Mouse (Mus musculus): Measurements from ENCODE around the gene Gm572. TPM values are rescaled to one million over a fixed set of nuclear protein-coding genes. Genes with fewer than 3 reads are reported as not detected.
A peak's percentile ranks its signal among the peaks of the same experiment; 100 is the strongest.

Gene Gm572
- polyA plus RNA-seq, 1 experiment from 2014 or later, result not detected

DNA sequence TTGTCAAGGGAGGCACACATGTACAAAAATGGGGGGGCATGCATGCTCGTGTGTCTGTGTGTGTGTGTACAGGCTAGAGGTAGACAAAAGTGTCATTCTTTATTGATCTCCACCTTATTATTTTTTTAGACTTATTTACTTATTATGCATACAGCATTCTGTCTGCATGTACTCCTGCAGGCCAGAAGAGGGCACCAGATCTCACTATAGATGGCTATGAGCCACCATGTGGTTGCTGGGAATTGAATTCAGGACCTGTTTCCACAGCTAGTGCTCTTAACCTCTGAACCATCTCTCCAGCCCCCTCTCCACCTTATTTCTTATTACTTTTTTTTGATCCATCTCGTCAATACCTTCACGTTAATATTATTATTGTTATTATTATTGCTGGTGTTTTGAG lies 6.2 kb downstream of the Gm572 start:
- Histone ChIP-seq H3K4me1 (ENCODE audit: control insufficient read depth, insufficient read depth, low read length) (no peaks in the 10 kb centered on the region), H3K27me3 (ENCODE audit: control insufficient read depth, insufficient read depth, low read length) (no peaks in the 10 kb centered on the region), H3K36me3 (ENCODE audit: control insufficient read depth, insufficient read depth, low read length) (no peaks in the 10 kb centered on the region), H3K9ac (replicated peaks; ENCODE audit: low read length) (no peak overlapping the region), H3K4me2 (ENCODE audit: low read length) (no peak overlapping the region), H3K27ac (replicated peaks; ENCODE audit: low read depth, low read length) (no peak overlapping the region), H3K9me3 (ENCODE audit: control insufficient read depth, low read length) (no peaks in the 10 kb centered on the region), H3K4me3 (replicated peaks; ENCODE audit: low read depth, low read length) (no peak overlapping the region)
- WGBS, result 74% methylated on average over 3 of the region's 3 CpGs
- DNase-seq (no peak), ATAC-seq (ENCODE audit: low FRiP score, low TSS enrichment) (no peak)

DNA sequence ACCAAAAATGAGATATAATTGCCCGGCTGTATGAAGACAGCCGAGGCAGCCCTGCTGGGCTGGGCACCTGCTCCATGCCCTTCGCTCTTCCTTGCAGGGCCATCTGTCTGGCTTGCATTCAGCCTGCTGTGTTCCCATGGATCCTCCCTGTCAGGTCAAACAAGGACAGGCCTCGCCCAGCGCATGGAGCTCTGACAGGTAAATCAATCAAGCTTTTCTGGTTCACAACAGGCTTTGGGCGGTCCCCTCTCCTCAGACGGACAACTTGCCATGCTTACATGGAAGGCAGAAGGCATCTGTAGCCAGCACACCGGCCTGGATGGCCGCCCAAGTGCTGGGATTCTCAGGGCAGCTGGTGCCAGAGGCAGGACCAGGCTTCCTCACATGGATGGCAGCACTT lies 7.9 kb downstream of the Gm572 start:
- no peak overlapping the region for H3K27ac ChIP-seq (replicated peaks; ENCODE audit: low read depth, low read length)
- no peak for DNase-seq
- no peaks in the 10 kb centered on the region for H3K4me1 ChIP-seq (ENCODE audit: control insufficient read depth, insufficient read depth, low read length)
- H3K9me3 ChIP-seq (ENCODE audit: control insufficient read depth, low read length), result no peaks in the 10 kb centered on the region
- H3K4me2 ChIP-seq (ENCODE audit: low read length), result no peak overlapping the region
- no peak overlapping the region for H3K9ac ChIP-seq (replicated peaks; ENCODE audit: low read length)
- 76% methylated on average over 9 of the region's 9 CpGs for WGBS
- H3K27me3 ChIP-seq (ENCODE audit: control insufficient read depth, insufficient read depth, low read length), result no peaks in the 10 kb centered on the region
- no peak overlapping the region for H3K4me3 ChIP-seq (replicated peaks; ENCODE audit: low read depth, low read length)
- no peak for ATAC-seq (ENCODE audit: low FRiP score, low TSS enrichment)
- no peaks in the 10 kb centered on the region for H3K36me3 ChIP-seq (ENCODE audit: control insufficient read depth, insufficient read depth, low read length)

DNA sequence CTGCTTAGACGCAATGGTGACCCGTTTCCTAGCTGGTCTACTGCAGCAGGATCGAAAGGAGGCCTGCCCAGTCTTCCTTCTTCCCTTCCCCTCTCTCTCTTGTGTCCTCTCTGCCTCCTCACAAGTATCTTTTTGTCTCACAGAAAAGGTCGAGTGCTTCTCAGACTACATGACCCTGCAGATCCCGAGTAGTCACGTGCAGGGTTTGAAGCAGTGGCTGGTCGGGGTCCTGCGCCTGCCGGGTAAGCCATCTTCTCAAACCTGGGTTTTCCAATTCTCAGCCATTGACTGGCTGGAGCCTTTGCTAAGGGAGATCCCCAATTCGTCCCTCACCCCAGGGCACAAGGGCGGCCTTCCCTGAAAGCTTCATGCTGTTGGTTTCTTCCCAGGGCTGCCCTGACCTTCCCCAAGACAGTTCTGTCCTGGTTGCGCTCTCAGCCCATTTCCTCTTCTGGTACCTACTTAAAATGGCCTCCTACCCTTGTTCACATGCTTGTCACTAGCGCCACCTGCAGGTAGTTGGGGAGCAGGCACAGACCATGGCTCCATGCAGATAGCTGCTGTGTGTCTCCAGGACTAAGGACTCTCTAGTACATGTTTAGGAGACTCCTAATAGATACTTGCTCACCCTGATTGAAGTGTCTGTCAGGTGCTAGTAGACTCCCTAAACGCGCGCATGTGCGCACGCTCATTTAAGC lies 11.7 kb downstream of the Gm572 start:
- DNase-seq, result peak; percentile 33
- no peaks in the 10 kb centered on the region for H3K9me3 ChIP-seq (ENCODE audit: control insufficient read depth, low read length)
- no peak overlapping the region for H3K27ac ChIP-seq (replicated peaks; ENCODE audit: low read depth, low read length)
- no peak overlapping the region for H3K4me3 ChIP-seq (replicated peaks; ENCODE audit: low read depth, low read length)
- no peak overlapping the region for H3K4me2 ChIP-seq (ENCODE audit: low read length)
- WGBS, result 88% methylated on average over 18 of the region's 18 CpGs
- H3K36me3 ChIP-seq (ENCODE audit: control insufficient read depth, insufficient read depth, low read length), result no peaks in the 10 kb centered on the region
- ATAC-seq (ENCODE audit: low FRiP score, low TSS enrichment), result no peak
- H3K27me3 ChIP-seq (ENCODE audit: control insufficient read depth, insufficient read depth, low read length), result no peaks in the 10 kb centered on the region
- H3K4me1 ChIP-seq (ENCODE audit: control insufficient read depth, insufficient read depth, low read length), result no peaks in the 10 kb centered on the region
- H3K9ac ChIP-seq (replicated peaks; ENCODE audit: low read length), result no peak overlapping the region

DNA sequence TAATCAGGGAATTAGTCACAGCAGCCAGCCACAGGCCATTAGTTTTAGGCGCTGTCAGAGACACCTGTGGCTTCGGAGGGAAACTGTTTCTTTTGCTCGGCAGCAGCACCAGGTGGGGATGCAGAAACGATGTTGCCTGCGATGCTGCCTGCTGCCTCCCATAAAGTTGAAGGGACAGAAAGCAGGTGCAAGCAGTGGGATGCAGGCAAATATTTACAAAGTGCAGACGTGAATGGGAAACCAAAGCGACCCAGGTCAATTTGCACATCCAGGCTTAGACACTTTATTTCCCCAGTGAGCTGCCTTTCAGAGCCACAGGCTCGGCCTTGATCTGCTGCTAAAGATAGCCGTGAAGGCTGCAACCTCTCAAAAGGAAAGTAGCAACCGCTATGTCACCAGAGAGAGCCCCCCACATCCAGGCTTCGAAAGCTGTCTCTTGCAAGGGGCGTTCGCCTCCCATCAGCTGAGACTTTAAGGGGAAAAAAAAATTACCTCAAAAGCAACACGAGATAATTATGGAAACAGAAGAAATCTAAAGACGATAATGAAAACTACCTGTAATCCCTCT lies 13.7 kb downstream of the Gm572 start:
- 45% methylated on average over 15 of the region's 15 CpGs for WGBS
- no peak overlapping the region for H3K4me2 ChIP-seq (ENCODE audit: low read length)
- peaks cover under 1% of the 10 kb centered on the region; the same call in 1 of the 2 replicates for H3K4me1 ChIP-seq (ENCODE audit: control insufficient read depth, insufficient read depth, low read length)
- H3K36me3 ChIP-seq (ENCODE audit: control insufficient read depth, insufficient read depth, low read length), result no peaks in the 10 kb centered on the region
- no peak overlapping the region for H3K27ac ChIP-seq (replicated peaks; ENCODE audit: low read depth, low read length)
- H3K9me3 ChIP-seq (ENCODE audit: control insufficient read depth, low read length), result no peaks in the 10 kb centered on the region
- H3K4me3 ChIP-seq (replicated peaks; ENCODE audit: low read depth, low read length), result no peak overlapping the region
- no peak for ATAC-seq (ENCODE audit: low FRiP score, low TSS enrichment)
- H3K9ac ChIP-seq (replicated peaks; ENCODE audit: low read length), result no peak overlapping the region
- no peak for DNase-seq
- H3K27me3 ChIP-seq (ENCODE audit: control insufficient read depth, insufficient read depth, low read length), result no peaks in the 10 kb centered on the region

DNA sequence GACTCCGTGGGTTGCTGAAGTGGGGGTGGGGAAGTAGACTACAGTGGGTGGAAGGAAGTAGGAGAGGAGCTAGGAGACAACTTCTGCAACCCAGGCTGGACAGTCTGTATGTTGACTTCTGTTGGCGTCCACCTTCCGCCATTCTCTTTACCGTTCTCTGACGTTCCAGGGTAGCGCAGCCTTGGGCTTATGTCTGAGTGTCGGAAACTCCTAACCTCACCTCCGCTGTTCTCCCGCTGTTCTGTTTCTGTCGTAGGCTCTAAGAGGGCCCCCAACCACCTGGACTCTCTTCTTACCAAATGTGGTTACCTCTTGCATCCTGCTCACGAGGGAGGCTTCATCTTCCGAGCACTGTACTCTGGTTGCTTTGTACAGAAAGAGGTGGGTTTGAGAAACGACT lies 14.7 kb downstream of the Gm572 start:
- peaks cover 9% of the 10 kb centered on the region; the same call in 1 of the 2 replicates for H3K4me1 ChIP-seq (ENCODE audit: control insufficient read depth, insufficient read depth, low read length)
- ATAC-seq (ENCODE audit: low FRiP score, low TSS enrichment) (no peak), DNase-seq (no peak)
- no peaks in the 10 kb centered on the region for H3K9me3 ChIP-seq (ENCODE audit: control insufficient read depth, low read length)
- H3K27ac ChIP-seq (replicated peaks; ENCODE audit: low read depth, low read length), result no peak overlapping the region
- H3K9ac ChIP-seq (replicated peaks; ENCODE audit: low read length), result no peak overlapping the region
- H3K36me3 ChIP-seq (ENCODE audit: control insufficient read depth, insufficient read depth, low read length), result no peaks in the 10 kb centered on the region
- WGBS, result 93% methylated on average over 13 of the region's 13 CpGs
- H3K27me3 ChIP-seq (ENCODE audit: control insufficient read depth, insufficient read depth, low read length), result no peaks in the 10 kb centered on the region
- no peak overlapping the region for H3K4me2 ChIP-seq (ENCODE audit: low read length)
- no peak overlapping the region for H3K4me3 ChIP-seq (replicated peaks; ENCODE audit: low read depth, low read length)

DNA sequence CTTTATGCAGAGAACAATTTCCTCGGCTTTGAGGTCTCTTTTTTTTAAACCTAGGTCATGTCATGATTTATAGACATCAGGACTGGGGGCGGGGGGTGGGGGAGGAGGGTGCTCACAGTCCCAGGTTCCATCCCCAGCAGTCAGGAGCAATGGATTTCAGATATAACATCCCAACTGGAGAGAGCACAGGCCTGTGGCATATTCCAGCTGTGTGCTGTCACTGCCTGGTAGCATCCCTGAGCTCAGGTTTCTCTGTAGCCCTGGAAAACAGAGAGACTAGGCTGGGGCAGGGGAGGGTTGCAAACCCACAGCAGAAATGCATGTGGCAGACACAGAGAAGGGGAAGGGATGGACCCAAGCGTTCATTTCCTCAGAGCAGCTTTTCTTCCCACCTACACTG lies 17.1 kb downstream of the Gm572 start:
- Histone ChIP-seq H3K4me2 (ENCODE audit: low read length) (no peak overlapping the region), H3K27me3 (ENCODE audit: control insufficient read depth, insufficient read depth, low read length) (no peaks in the 10 kb centered on the region), H3K9ac (replicated peaks; ENCODE audit: low read length) (no peak overlapping the region), H3K9me3 (ENCODE audit: control insufficient read depth, low read length) (no peaks in the 10 kb centered on the region), H3K4me3 (replicated peaks; ENCODE audit: low read depth, low read length) (no peak overlapping the region), H3K27ac (replicated peaks; ENCODE audit: low read depth, low read length) (no peak overlapping the region), H3K4me1 (ENCODE audit: control insufficient read depth, insufficient read depth, low read length) (peaks cover 9% of the 10 kb centered on the region; the same call in 1 of the 2 replicates), H3K36me3 (ENCODE audit: control insufficient read depth, insufficient read depth, low read length) (no peaks in the 10 kb centered on the region)
- ATAC-seq (ENCODE audit: low FRiP score, low TSS enrichment) (no peak), DNase-seq (no peak)
- 70% methylated on average over 3 of the region's 3 CpGs for WGBS

DNA sequence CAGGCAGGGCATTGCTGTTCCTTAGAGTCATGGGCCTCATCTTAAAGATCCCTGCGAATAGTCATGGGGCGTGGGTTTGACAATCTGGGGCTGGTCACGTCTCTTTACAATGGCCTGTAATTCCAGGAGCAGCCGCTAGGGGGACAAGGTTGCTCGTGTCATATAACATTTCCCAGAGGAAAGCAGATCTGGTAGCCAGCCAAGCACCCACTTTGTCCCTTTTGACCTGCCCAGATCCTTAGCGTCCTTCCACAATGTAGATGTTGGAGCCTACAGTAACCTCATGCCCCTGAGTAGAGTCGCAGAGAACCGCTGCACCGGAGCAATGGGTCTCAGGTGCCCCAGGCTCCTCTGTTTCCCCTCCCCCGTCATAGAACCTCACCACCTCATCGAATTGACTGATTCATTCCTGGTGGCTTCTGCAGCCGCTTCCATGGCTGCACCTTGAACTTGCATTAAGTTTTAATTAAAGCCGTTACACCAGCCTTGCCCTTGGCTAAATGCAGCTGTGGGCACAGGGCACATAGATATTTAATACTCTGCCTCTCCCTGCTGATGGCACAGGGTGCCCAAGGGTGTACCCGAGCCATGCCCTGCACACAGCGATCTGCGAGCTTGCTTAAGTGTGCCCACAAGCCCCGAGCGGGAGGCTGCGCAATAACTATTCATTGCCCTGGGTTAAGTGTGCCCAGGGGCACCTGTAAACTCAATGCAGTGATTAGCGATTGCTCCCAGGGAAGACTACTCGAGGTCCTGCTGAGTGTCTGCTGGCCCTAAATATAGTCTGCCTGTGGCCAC lies 19.2 kb downstream of the Gm572 start:
- Histone ChIP-seq H3K4me3 (replicated peaks; ENCODE audit: low read depth, low read length) (no peak overlapping the region), H3K4me1 (ENCODE audit: control insufficient read depth, insufficient read depth, low read length) (peaks cover 9% of the 10 kb centered on the region; the same call in 1 of the 2 replicates), H3K4me2 (ENCODE audit: low read length) (peak overlapping the region; percentile 36), H3K27me3 (ENCODE audit: control insufficient read depth, insufficient read depth, low read length) (no peaks in the 10 kb centered on the region), H3K36me3 (ENCODE audit: control insufficient read depth, insufficient read depth, low read length) (no peaks in the 10 kb centered on the region), H3K9ac (replicated peaks; ENCODE audit: low read length) (no peak overlapping the region), H3K27ac (replicated peaks; ENCODE audit: low read depth, low read length) (no peak overlapping the region), H3K9me3 (ENCODE audit: control insufficient read depth, low read length) (no peaks in the 10 kb centered on the region)
- ATAC-seq (ENCODE audit: low FRiP score, low TSS enrichment), result no peak
- 35% methylated on average over 21 of the region's 21 CpGs for WGBS
- DNase-seq, result peak; percentile 88

DNA sequence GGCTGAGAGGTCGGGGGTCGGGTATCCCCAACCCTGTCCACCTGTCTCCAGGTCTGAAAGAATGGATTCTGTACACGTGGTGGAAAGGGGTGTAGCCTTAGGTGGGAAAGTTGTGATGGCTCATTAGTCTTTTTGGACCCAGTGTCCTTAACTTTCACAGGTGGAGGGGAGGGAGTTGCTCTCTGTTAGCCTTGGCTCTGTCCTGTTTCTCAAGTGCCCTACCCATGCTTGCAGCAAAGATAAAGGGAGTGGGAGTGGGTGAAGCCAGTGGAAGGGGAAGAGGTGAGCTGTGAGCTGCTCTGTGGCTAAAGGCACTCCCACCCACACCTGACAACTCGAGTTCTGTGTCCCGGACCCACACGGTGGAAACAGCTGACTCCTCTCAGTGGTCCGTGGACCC lies 20.2 kb downstream of the Gm572 start:
- Histone ChIP-seq H3K27me3 (ENCODE audit: control insufficient read depth, insufficient read depth, low read length) (no peaks in the 10 kb centered on the region), H3K4me3 (replicated peaks; ENCODE audit: low read depth, low read length) (no peak overlapping the region), H3K9me3 (ENCODE audit: control insufficient read depth, low read length) (no peaks in the 10 kb centered on the region), H3K27ac (replicated peaks; ENCODE audit: low read depth, low read length) (no peak overlapping the region), H3K4me2 (ENCODE audit: low read length) (no peak overlapping the region), H3K9ac (replicated peaks; ENCODE audit: low read length) (no peak overlapping the region), H3K4me1 (ENCODE audit: control insufficient read depth, insufficient read depth, low read length) (peaks cover 9% of the 10 kb centered on the region; the same call in 1 of the 2 replicates), H3K36me3 (ENCODE audit: control insufficient read depth, insufficient read depth, low read length) (no peaks in the 10 kb centered on the region)
- ATAC-seq (ENCODE audit: low FRiP score, low TSS enrichment), result no peak
- no peak for DNase-seq
- 77% methylated on average over 7 of the region's 7 CpGs for WGBS

Measured in midbrain, embryonic 14.5 days (tissue).